Mouse (Mus musculus) lung, postnatal 25 days (tissue): ENCODE data around the gene Stum.

ENCODE experiments used
- DNase-seq: peaks from one replicate; pipeline ENCODE4 v3.0.0; 2022; ENCODE audit warnings: low spot score

The Stum gene

GRCm38 (mm10) chr1:180499766-180500165 lies 16.5 kb upstream of the Stum start:
- no peak for DNase-seq

DNA sequence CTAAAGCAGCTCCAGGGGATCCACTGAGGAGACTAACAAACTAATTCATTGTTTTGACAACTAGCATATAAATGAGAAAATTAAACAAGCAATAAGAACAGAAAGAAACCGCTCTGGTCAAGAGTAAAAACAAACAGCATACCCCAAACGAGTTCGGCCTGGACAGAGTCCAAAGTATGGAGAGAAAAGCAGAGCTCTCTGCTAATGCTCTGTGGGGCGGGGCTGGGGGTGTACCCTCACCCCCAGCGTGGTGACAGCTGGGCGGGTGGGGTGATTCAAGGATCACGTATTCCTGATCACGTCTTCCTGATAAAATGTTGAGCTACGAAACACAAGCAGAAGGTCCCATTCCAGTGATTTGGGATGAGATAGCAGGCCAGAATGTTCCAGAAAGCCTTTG lies 9.5 kb upstream of the Stum start:
- DNase-seq = no peak

DNA sequence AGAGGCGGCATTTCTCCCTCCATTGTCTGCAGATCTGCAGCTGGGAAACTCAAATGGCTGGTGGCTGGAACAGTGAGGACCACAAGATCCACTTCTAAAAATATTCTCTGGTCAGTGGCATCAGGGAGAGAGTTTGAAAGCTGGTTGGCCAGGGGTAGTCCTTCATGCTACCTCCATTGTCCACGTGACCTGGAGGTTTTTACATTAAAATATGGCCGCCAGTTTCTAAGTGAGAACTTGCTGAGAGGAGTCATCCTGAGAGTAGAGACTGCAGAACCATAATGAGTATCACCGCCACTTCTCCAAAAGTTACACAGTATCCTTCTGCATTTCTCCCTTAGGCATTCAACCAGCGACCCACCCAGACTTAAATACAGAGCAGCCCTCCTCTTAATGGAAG lies 2.0 kb upstream of the Stum start:
- DNase-seq = no peak

DNA sequence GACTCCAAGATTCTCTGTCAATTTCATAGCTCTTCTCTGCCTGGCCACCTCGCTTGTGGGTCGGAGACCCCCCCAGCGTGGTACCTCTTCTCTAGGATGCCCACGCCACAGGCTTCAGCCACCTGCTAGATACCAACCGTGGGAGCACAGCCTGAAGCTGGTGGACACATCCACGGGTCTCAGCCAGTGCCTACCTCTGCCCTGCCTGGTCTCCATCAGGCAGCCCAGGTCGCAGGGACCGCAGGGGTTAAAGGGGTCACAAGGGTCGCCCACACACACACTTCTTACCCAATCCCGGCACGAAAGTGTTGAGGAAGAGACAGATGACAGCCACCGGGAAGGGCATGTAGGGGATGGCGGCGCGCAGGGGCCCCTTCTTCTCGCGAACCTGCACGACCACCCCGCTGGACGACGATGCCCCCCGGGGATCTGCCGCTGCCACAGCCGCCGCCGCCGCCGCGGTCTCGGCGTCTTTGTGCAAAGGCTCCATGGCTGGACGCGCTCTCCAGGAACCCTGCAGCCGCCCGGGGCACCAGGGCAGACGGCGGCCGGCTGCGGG lies 385 bp downstream of the Stum start:
- DNase-seq = no peak

DNA sequence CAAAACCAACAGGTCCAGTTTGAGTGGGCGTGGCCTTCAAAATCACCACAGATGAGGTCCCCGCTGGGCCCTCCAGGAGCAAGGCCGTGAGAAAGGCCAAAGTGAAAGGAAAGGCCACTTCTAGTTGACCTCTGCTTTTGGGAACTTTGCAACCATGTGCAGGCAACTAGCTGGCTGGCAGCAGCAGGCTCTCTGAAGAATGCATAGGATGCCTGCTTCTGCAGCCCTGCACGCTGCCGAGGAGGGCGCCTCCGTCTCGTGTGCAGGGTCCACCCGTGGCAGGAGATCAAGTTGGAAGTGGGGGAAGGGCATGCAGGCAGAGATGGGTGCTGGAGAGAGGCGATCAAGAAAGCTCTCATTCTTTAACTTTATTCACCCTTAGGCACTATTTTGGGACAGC lies 1.3 kb downstream of the Stum start:
- DNase-seq = no peak

DNA sequence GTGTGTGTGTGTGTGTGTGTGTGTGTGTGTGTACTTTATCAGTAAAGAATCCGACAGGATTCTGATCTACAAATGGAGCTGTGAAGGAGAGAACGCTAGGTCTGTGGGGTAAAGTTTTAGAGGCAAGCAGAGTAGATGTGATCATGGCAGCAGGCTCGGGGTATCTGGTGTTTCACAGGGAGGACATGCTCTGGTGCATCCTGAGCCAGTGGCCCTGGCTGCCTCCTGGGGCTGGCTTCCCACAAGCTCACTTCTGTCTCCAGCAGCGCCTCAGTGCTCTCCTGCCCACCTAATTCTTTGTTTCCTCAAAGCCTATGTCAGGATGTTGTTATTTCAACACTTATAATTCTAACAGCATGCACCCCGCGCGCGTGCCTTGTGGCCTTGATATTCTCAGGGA lies 2.0 kb downstream of the Stum start:
- no peak for DNase-seq

DNA sequence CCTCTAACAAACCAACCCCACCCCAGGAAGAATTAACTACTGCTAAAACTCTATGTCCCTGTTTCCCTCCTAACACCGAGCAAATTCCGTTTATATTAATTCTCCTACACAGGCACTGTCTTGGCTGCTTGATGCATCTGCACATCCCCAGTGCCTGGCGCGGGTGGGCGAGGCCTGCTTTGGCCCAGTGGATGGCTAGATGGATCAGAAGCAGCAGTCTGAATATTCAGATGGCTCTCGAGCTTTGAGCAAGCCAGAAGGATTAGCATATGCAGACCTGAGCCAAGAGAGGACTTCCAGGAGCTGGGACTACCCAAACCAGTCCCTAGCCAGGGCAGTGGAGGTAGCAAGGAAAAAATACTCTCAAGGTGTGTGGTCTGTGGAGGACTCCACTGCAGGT lies 3.0 kb downstream of the Stum start:
- no peak for DNase-seq

DNA sequence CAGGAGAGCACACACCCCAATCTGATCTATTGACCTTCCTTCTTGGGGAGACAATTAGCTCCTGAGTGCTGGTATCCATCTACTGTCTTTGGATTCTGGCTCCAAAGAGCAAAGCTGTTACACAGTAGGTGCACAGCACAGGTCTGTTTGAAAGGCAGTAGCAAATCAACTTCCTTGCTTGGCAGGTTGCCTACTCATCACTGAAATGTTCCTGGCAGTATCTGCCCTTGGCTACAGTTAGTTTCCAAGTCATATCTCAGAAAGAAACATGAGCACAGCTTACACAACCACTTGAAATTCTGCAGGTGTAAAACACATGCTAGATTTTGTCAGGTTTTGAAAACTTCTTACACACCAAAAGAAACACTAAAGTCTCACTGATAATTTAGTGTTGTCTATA lies 9.7 kb downstream of the Stum start:
- peak; percentile 30 for DNase-seq

DNA sequence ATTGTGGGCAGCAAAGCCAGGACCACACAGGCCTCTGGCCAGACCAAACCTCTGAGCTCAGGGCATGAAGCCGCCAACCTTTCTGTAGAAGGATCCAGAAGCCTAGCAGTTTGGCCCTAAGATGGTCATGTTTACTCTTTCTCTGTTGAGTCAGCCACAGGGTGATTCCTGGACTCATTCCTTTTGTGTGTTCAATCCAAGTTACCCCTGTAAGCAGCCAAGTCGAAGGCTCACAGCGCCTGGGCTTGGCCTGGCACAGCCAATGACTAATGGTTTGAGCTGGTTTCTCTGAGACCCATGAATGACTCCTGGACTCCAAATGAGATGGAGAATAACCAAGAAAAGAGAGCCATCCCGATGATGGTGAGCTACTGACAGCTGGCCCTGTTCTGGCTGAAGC lies 15.3 kb downstream of the Stum start:
- DNase-seq = peak; percentile 21

- DNase-seq = no peak
These were observed 17.7 kb downstream of the Stum start for GRCm38 (mm10) chr1:180465620-180466019.

GRCm38 (mm10) chr1:180464357-180464756 lies 18.9 kb downstream of the Stum start:
- no peak for DNase-seq

GRCm38 (mm10) chr1:180462983-180463475 lies 20.3 kb downstream of the Stum start:
- no peak for DNase-seq

GRCm38 (mm10) chr1:180462396-180462795 lies 20.9 kb downstream of the Stum start:
- DNase-seq = peak; percentile 29

- DNase-seq = no peak
These were observed 22.6 kb downstream of the Stum start for GRCm38 (mm10) chr1:180460721-180461120.

- DNase-seq = no peak
These were observed 24.6 kb downstream of the Stum start for GRCm38 (mm10) chr1:180458680-180459079.

GRCm38 (mm10) chr1:180458274-180458673 lies 25.0 kb downstream of the Stum start:
- peak; percentile 23 for DNase-seq

DNA sequence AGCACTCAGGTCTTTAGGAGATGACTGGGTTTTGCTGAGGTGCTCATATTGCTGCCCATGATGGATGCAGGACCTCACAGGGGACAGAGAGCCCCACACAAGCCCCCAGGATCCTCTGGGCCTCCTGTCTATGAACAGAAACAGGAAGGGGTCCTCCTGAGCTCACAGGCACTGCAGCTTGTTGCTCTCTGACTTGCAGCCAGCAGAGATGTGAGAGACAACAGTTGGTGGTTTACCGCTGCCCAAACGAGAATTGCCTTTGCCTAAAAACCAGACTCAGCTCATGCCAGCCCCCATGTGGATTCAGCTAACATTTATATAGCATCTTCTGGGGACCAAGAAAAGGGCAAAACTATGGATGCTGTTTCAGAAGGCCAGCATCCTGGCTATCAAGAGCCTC lies 33.7 kb downstream of the Stum start:
- DNase-seq = no peak

DNA sequence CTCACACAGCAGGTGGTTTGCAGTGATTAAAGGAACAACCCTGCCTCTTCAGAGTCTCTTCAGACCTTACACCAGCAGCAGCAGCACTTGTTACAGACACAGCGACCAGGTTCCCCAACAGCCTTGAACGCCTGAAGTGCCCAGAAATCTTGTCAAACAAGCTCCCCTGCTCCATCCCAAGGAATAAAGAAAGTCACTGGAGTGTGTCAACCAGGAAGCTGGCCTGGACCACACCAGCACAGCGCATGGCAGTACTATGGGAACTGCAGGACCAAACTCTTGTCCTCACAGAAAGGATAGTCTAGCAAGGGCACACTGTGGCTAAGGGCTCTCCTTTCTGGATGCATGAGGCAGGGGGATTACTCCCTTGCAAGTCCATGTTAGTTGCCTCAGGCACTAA lies 38.9 kb downstream of the Stum start:
- DNase-seq = no peak

DNA sequence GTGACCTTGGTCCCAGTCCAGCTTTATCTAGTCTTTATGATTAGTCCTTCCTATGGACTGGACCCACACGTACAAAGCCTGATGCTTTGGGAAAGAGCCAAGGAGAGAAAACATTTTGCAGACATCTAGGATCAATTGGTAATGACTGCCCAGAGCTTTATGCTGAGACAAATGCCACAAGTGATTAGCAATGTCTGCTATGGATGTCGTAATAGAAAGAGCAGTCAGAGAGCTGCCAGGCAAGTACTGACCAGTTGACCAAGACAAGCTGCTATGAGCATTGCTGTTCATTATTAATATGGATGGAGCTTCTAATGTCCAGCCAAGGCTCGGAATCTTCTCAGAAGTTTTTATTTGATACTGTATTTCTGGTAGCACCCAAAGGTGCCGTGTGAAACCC lies 43.8 kb downstream of the Stum start:
- no peak for DNase-seq

GRCm38 (mm10) chr1:180434925-180435324 lies 48.4 kb downstream of the Stum start:
- DNase-seq = no peak

DNA sequence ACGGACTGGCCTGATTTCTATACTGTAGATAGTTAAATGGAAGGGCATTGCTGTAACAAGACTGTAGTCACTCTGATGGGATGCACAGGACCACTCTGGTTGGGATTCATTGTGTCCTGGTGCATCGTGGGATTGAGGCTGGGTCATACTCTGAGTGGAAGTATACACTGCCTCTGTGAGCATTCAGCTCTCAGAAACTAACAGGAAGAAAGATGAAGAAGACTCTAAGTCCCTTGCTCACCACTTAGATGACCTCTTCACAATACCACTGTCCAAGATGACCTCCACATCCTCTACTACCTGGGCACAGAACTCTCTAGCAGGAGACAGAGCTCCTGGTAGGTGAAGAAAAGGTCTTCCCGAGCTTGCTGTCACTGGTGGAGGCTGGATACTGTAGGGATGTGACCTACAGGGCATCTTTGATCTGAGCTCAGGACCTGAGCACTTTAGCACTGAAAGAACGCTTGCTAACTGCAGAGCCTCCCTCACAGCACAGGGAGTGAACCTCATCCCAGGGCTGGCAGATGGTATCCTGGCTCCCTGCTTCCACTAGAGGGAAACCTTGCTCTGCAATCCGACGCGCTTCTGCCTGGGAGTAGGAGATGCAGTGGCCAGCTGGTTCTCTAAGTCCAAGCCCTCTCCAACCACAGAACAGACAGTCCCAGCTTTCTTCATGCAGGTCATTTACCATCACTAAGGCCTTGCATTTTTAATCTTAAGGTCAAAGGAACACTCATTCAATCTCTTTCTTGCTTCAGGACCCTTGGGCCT lies 49.3 kb downstream of the Stum start:
- peak; percentile 63 for DNase-seq

DNA sequence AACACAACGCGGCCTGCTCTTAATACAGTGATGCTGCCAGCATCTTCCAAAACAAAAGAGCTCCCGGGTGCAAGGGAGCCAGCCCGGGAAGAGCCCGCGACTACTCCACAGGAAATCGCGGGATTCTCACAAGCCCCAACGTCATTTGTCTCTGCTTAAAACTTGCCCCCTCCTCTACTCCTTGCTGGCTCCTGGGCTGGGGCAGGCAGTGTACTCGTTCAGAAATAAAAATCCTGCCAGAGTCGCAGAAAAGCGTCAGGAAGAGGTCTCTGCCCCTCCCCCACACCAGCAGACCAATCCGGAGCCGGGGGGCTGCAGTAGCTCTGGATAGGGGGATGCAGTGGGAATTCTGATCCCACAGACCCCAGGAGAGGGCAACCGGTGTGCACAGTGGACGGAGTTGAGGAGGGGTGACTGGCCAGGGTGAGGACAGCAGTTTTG lies 50.2 kb downstream of the Stum start:
- no peak for DNase-seq

DNA sequence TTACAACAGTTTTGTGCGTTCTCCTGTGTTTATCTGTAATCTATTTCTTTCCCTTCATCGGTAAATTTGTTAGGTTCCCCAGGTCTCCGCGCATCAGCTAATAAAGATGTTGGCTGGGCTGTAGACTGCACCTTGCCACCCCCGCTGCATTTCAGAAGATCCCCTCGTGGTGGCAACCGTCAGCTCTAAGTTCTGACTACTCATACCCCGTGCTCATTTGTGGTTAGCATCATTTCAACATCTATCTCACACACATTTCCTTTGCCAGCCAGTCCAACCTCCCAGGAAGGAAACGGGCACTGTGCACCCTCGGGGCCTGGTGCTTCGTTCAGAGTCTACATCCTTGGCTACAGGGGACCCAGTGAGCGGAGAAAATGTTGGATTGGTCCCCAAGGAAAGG lies 51.5 kb downstream of the Stum start:
- DNase-seq = peak; percentile 44

DNA sequence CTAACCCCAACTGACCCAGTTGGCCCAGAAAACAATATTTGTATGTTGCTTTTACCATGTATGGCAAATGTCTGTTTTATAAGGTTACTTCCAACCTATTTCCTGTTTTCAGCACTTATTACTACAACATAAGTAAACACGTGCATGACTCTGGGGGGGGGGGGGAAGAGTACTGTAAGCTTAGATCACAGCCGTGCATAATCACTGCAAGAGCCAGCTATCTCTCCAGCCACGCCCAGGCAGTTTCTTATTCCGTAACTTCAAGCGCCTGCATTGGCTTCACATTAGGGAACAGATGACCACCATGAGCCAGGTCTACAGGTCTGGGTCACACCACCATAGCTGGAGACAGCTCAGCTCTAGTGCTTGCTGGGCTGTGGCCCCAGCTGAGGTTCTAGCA lies 53.5 kb downstream of the Stum start:
- DNase-seq = no peak
